Mouse (Mus musculus): ENCODE data around the gene Ppp2r5d. TPM values are rescaled to one million over a fixed set of nuclear protein-coding genes. Genes with fewer than 3 reads are reported as not detected.

The Ppp2r5d gene
- total RNA-seq, 2 experiments from 2014 or later: 81.2 to 91.0 TPM

GRCm38 (mm10) chr17:46690665-46691064 lies 14.2 kb downstream of the Ppp2r5d start:
- intact Hi-C loops (cut with DNase I): no loop called here

GRCm38 (mm10) chr17:46685913-46686312 lies 19.0 kb downstream of the Ppp2r5d start:
- DNase-seq (ENCODE audit: low spot score in 2 of 2): no peak
- intact Hi-C loops (cut with DNase I): no loop called here

More at GRCm38 (mm10) chr17:46690665-46691064, 14.2 kb downstream of the Ppp2r5d start:
- DNase-seq (ENCODE audit: low spot score in 2 of 2): no peak

- DNase-seq (ENCODE audit: low spot score in 2 of 2): peak in 1 of 2 experiments; percentile 14
- intact Hi-C loops (cut with DNase I): no loop called here
Observed at GRCm38 (mm10) chr17:46682654-46683389, 22.1 kb downstream of the Ppp2r5d start.

GRCm38 (mm10) chr17:46681466-46682118 lies 23.3 kb downstream of the Ppp2r5d start:
- peak in 1 of 2 experiments; percentile 13 for DNase-seq (ENCODE audit: low spot score in 2 of 2)
- intact Hi-C loops (cut with DNase I): loop anchor here (2.0 kb wide), 1 partner anchor 23 kb away; the partner anchor contains the start of gene Ppp2r5d

- intact Hi-C loops (cut with DNase I): loop anchor here (2.0 kb wide), 1 partner anchor 24 kb away; the partner anchor contains the start of gene Ppp2r5d
- peak; percentile 94 to 99 for DNase-seq (ENCODE audit: low spot score in 2 of 2)
Observed at GRCm38 (mm10) chr17:46680760-46681373, 24.0 kb downstream of the Ppp2r5d start, which contains the start of gene Klhdc3. Gene Klhdc3 (minus strand): TSS chr17:46680914.

- intact Hi-C loops (cut with DNase I): loop anchor here (2.0 kb wide), 1 partner anchor 25 kb away; the partner anchor contains the start of gene Ppp2r5d
- DNase-seq (ENCODE audit: low spot score in 2 of 2): peak in 1 of 2 experiments; percentile 37
Observed at GRCm38 (mm10) chr17:46679843-46680759, 24.8 kb downstream of the Ppp2r5d start.

GRCm38 (mm10) chr17:46678911-46679310 lies 26.0 kb downstream of the Ppp2r5d start:
- intact Hi-C loops (cut with DNase I): no loop called here
- DNase-seq (ENCODE audit: low spot score in 2 of 2): no peak

GRCm38 (mm10) chr17:46678416-46678815 lies 26.5 kb downstream of the Ppp2r5d start, which contains the start of gene Mea1:
Gene Mea1 (plus strand): TSS chr17:46678793.
- intact Hi-C loops (cut with DNase I): no loop called here

GRCm38 (mm10) chr17:46674530-46675283 lies 30.2 kb downstream of the Ppp2r5d start:
- intact Hi-C loops (cut with DNase I): no loop called here
- DNase-seq (ENCODE audit: low spot score in 2 of 2): no peak

More at GRCm38 (mm10) chr17:46678416-46678815, 26.5 kb downstream of the Ppp2r5d start, which contains the start of gene Mea1:
- DNase-seq (ENCODE audit: low spot score in 2 of 2): no peak

GRCm38 (mm10) chr17:46673850-46674529 lies 30.9 kb downstream of the Ppp2r5d start, which contains the start of gene Rrp36:
Gene Rrp36 (minus strand): TSS chr17:46674352.
- intact Hi-C loops (cut with DNase I): no loop called here
- DNase-seq (ENCODE audit: low spot score in 2 of 2): peak; percentile 88 to 95

- no peak for DNase-seq (ENCODE audit: low spot score in 2 of 2)
- intact Hi-C loops (cut with DNase I): no loop called here
Observed at GRCm38 (mm10) chr17:46669911-46670310, 35.0 kb downstream of the Ppp2r5d start.

- intact Hi-C loops (cut with DNase I): no loop called here
- no peak for DNase-seq (ENCODE audit: low spot score in 2 of 2)
Observed at GRCm38 (mm10) chr17:46667712-46668111, 37.2 kb downstream of the Ppp2r5d start.

- intact Hi-C loops (cut with DNase I): no loop called here
- DNase-seq (ENCODE audit: low spot score in 2 of 2): no peak
Observed at GRCm38 (mm10) chr17:46662730-46663129, 42.2 kb downstream of the Ppp2r5d start.

GRCm38 (mm10) chr17:46661981-46662380 lies 42.9 kb downstream of the Ppp2r5d start:
- no peak for DNase-seq (ENCODE audit: low spot score in 2 of 2)
- intact Hi-C loops (cut with DNase I): no loop called here

- intact Hi-C loops (cut with DNase I): no loop called here
- no peak for DNase-seq (ENCODE audit: low spot score in 2 of 2)
Observed at GRCm38 (mm10) chr17:46661351-46661750, 43.6 kb downstream of the Ppp2r5d start.

- no peak for DNase-seq (ENCODE audit: low spot score in 2 of 2)
- intact Hi-C loops (cut with DNase I): no loop called here
Observed at GRCm38 (mm10) chr17:46656054-46656453, 48.9 kb downstream of the Ppp2r5d start.

GRCm38 (mm10) chr17:46651755-46652547 lies 53.0 kb downstream of the Ppp2r5d start:
- intact Hi-C loops (cut with DNase I): no loop called here
- no peak for DNase-seq (ENCODE audit: low spot score in 2 of 2)
